Mouse (Mus musculus): ENCODE results near the gene Gucy2g. TPM values are rescaled to one million over a fixed set of nuclear protein-coding genes. Genes with fewer than 3 reads are reported as not detected.

Gucy2g gene
- polyA plus RNA-seq, 1 experiment from 2014 or later, result not detected

DNA sequence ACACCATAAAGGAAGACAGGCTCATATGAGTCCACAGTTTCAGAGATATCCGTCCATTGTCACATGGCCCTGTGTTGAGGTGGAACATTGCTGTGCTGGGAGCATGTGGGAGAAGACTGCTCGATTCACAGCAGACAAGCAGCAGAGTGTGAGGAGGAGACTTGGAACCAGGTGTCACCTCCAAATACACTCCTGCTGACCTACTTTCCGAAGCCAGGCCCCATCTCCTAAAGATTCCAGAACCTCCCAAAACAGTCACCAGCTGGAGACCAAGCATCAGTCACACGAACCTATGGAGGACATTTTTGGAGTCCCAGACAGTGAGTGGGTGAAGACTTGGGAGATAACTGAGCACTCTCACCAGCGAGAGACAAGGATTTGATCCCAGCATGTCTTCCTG lies 4.5 kb downstream of the Gucy2g start:
- no peaks in the 10 kb centered on the region for H3K4me1 ChIP-seq (ENCODE audit: control insufficient read depth, insufficient read depth, low read length)
- no peaks in the 10 kb centered on the region for H3K27me3 ChIP-seq (ENCODE audit: control insufficient read depth, insufficient read depth, low read length)
- 75% methylated on average over 5 of the region's 5 CpGs for WGBS
- no peak overlapping the region for H3K4me3 ChIP-seq (ENCODE audit: low read depth, low read length)
- H3K9me3 ChIP-seq (ENCODE audit: control insufficient read depth, low read depth, low read length), result no peaks in the 10 kb centered on the region
- ATAC-seq (ENCODE audit: insufficient number of reproducible peaks, insufficient read depth, low FRiP score, low read depth), result no peak
- H3K9ac ChIP-seq (replicated peaks; ENCODE audit: low read depth, low read length), result no peak overlapping the region
- no peak overlapping the region for H3K27ac ChIP-seq (ENCODE audit: low read length)
- no peak overlapping the region for H3K4me2 ChIP-seq (replicated peaks; ENCODE audit: low read depth, low read length)
- H3K36me3 ChIP-seq (ENCODE audit: control insufficient read depth, insufficient read depth, low read length), result no peaks in the 10 kb centered on the region

DNA sequence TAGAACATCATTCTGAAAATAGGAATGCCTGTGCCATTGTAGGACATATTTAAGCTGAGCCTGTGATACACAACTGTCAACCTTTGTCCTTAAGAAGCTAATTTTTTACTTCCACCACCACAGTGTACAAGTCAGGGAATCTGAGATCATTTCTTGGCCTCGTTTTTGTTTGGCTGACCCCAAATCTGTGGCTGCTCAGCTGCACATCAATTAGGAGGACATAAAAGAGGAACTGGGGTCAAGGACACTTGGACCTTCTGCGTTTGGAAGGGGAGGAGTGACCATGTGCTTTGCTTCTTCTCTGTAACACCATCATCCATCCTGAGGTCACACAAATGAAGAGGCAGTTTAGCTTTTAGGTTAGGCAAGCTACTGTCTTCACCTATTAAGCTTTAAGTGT lies 5.0 kb downstream of the Gucy2g start:
- ATAC-seq (ENCODE audit: insufficient number of reproducible peaks, insufficient read depth, low FRiP score, low read depth), result no peak
- Histone ChIP-seq H3K36me3 (ENCODE audit: control insufficient read depth, insufficient read depth, low read length) (no peaks in the 10 kb centered on the region), H3K4me2 (replicated peaks; ENCODE audit: low read depth, low read length) (no peak overlapping the region), H3K27me3 (ENCODE audit: control insufficient read depth, insufficient read depth, low read length) (no peaks in the 10 kb centered on the region), H3K4me3 (ENCODE audit: low read depth, low read length) (no peak overlapping the region), H3K9ac (replicated peaks; ENCODE audit: low read depth, low read length) (no peak overlapping the region), H3K4me1 (ENCODE audit: control insufficient read depth, insufficient read depth, low read length) (no peaks in the 10 kb centered on the region), H3K27ac (ENCODE audit: low read length) (no peak overlapping the region), H3K9me3 (ENCODE audit: control insufficient read depth, low read depth, low read length) (no peaks in the 10 kb centered on the region)
- 19% methylated on average over 2 of the region's 2 CpGs for WGBS

GRCm38 (mm10) chr19:55232136-55232535 lies 8.9 kb downstream of the Gucy2g start:
- 46% methylated on average over 8 of the region's 8 CpGs for WGBS

DNA sequence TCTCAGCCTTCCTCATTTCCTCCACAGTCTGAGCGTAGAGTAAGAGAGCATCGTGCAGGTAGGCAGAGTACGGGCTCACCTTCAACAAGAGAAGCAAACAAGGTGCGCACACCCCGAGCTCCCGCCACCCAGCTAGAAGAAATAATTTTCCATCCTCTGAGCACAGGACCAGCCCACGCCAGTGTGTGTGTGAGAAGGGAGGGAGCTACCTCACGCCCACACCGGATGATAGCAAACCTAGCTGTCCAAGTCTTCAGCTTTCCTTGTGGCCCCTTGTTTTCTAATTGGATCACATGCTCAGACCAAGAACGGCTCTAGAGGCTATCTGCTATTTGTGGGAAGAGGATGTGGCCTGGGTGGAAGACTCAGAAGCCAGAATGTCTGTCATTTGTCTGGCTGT lies 10.0 kb downstream of the Gucy2g start:
- ATAC-seq (ENCODE audit: insufficient number of reproducible peaks, insufficient read depth, low FRiP score, low read depth), result 0 out of 2 replicates have a peak, but pooled peaks have one; percentile 42
- H3K27me3 ChIP-seq (ENCODE audit: control insufficient read depth, insufficient read depth, low read length), result no peaks in the 10 kb centered on the region
- no peaks in the 10 kb centered on the region for H3K9me3 ChIP-seq (ENCODE audit: control insufficient read depth, low read depth, low read length)
- H3K36me3 ChIP-seq (ENCODE audit: control insufficient read depth, insufficient read depth, low read length), result no peaks in the 10 kb centered on the region
- 75% methylated on average over 10 of the region's 10 CpGs for WGBS
- H3K4me1 ChIP-seq (ENCODE audit: control insufficient read depth, insufficient read depth, low read length), result no peaks in the 10 kb centered on the region
- no peak overlapping the region for H3K9ac ChIP-seq (replicated peaks; ENCODE audit: low read depth, low read length)
- no peak overlapping the region for H3K4me2 ChIP-seq (replicated peaks; ENCODE audit: low read depth, low read length)
- H3K4me3 ChIP-seq (ENCODE audit: low read depth, low read length), result no peak overlapping the region
- no peak overlapping the region for H3K27ac ChIP-seq (ENCODE audit: low read length)

More at GRCm38 (mm10) chr19:55232136-55232535, 8.9 kb downstream of the Gucy2g start:
- no peaks in the 10 kb centered on the region for H3K36me3 ChIP-seq (ENCODE audit: control insufficient read depth, insufficient read depth, low read length)
- no peaks in the 10 kb centered on the region for H3K9me3 ChIP-seq (ENCODE audit: control insufficient read depth, low read depth, low read length)
- no peak overlapping the region for H3K4me2 ChIP-seq (replicated peaks; ENCODE audit: low read depth, low read length)
- H3K27me3 ChIP-seq (ENCODE audit: control insufficient read depth, insufficient read depth, low read length), result no peaks in the 10 kb centered on the region
- H3K27ac ChIP-seq (ENCODE audit: low read length), result no peak overlapping the region
- H3K9ac ChIP-seq (replicated peaks; ENCODE audit: low read depth, low read length), result no peak overlapping the region
- ATAC-seq (ENCODE audit: insufficient number of reproducible peaks, insufficient read depth, low FRiP score, low read depth), result no peak
- no peak overlapping the region for H3K4me3 ChIP-seq (ENCODE audit: low read depth, low read length)
- H3K4me1 ChIP-seq (ENCODE audit: control insufficient read depth, insufficient read depth, low read length), result no peaks in the 10 kb centered on the region

DNA sequence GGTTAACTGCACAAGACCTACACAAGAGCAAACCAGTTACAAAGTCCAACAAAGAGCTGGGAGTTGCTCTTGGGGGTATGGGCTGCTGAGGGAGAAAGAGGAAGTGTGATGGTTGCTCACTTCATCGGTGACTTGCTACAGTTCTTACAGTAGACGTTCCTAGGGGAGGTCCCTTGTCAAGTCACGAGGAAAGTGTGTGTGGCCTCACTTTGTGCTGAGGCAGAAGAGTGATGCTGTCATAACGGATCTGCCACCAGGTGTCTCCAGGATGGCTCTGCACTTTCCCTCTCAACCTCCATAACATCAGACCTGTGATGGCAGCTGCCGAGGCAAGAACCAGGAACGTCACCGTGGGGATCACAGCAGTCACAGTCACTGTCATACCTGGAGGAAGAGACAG lies 13.9 kb downstream of the Gucy2g start:
- H3K36me3 ChIP-seq (ENCODE audit: control insufficient read depth, insufficient read depth, low read length), result no peaks in the 10 kb centered on the region
- WGBS, result 81% methylated on average over 7 of the region's 7 CpGs
- H3K9me3 ChIP-seq (ENCODE audit: control insufficient read depth, low read depth, low read length), result no peaks in the 10 kb centered on the region
- H3K27ac ChIP-seq (ENCODE audit: low read length), result no peak overlapping the region
- no peak for ATAC-seq (ENCODE audit: insufficient number of reproducible peaks, insufficient read depth, low FRiP score, low read depth)
- H3K9ac ChIP-seq (replicated peaks; ENCODE audit: low read depth, low read length), result no peak overlapping the region
- no peaks in the 10 kb centered on the region for H3K4me1 ChIP-seq (ENCODE audit: control insufficient read depth, insufficient read depth, low read length)
- H3K27me3 ChIP-seq (ENCODE audit: control insufficient read depth, insufficient read depth, low read length), result no peaks in the 10 kb centered on the region
- H3K4me2 ChIP-seq (replicated peaks; ENCODE audit: low read depth, low read length), result no peak overlapping the region
- no peak overlapping the region for H3K4me3 ChIP-seq (ENCODE audit: low read depth, low read length)

DNA sequence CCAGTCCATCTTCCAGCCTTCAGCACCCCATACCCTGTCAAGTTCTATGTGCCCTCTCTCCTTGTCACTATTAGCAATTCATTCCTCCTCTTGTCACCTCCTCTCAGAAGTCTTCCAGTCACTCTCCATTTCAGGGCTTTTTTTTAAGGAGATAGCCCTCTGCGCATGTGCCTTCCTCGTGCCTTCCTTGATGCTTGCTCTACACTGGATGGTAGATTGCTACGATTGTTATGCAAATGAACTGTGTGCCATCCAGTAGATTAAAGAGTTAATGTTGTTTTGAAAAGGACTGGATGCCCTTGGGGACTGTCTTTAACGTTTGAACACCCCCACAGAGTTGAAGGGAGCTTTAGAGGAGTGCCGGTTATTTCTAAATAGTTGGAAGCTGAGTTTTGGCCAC lies 14.4 kb downstream of the Gucy2g start:
- Histone ChIP-seq H3K4me3 (ENCODE audit: low read depth, low read length) (no peak overlapping the region), H3K4me1 (ENCODE audit: control insufficient read depth, insufficient read depth, low read length) (no peaks in the 10 kb centered on the region), H3K9ac (replicated peaks; ENCODE audit: low read depth, low read length) (no peak overlapping the region), H3K27ac (ENCODE audit: low read length) (no peak overlapping the region), H3K4me2 (replicated peaks; ENCODE audit: low read depth, low read length) (no peak overlapping the region), H3K9me3 (ENCODE audit: control insufficient read depth, low read depth, low read length) (no peaks in the 10 kb centered on the region), H3K36me3 (ENCODE audit: control insufficient read depth, insufficient read depth, low read length) (no peaks in the 10 kb centered on the region), H3K27me3 (ENCODE audit: control insufficient read depth, insufficient read depth, low read length) (no peaks in the 10 kb centered on the region)
- ATAC-seq (ENCODE audit: insufficient number of reproducible peaks, insufficient read depth, low FRiP score, low read depth), result no peak
- 73% methylated on average over 5 of the region's 5 CpGs for WGBS

- Histone ChIP-seq H3K9ac (replicated peaks; ENCODE audit: low read depth, low read length) (no peak overlapping the region), H3K4me3 (ENCODE audit: low read depth, low read length) (no peak overlapping the region), H3K36me3 (ENCODE audit: control insufficient read depth, insufficient read depth, low read length) (no peaks in the 10 kb centered on the region), H3K4me1 (ENCODE audit: control insufficient read depth, insufficient read depth, low read length) (no peaks in the 10 kb centered on the region), H3K9me3 (ENCODE audit: control insufficient read depth, low read depth, low read length) (no peaks in the 10 kb centered on the region), H3K4me2 (replicated peaks; ENCODE audit: low read depth, low read length) (no peak overlapping the region), H3K27me3 (ENCODE audit: control insufficient read depth, insufficient read depth, low read length) (no peaks in the 10 kb centered on the region), H3K27ac (ENCODE audit: low read length) (no peak overlapping the region)
- 87% methylated on average over 9 of the region's 9 CpGs for WGBS
- no peak for ATAC-seq (ENCODE audit: insufficient number of reproducible peaks, insufficient read depth, low FRiP score, low read depth)
Measured at GRCm38 (mm10) chr19:55222268-55222667, 18.8 kb downstream of the Gucy2g start.

GRCm38 (mm10) chr19:55221208-55221607 lies 19.8 kb downstream of the Gucy2g start:
- Histone ChIP-seq H3K4me2 (replicated peaks; ENCODE audit: low read depth, low read length) (no peak overlapping the region), H3K4me3 (ENCODE audit: low read depth, low read length) (no peak overlapping the region), H3K9ac (replicated peaks; ENCODE audit: low read depth, low read length) (no peak overlapping the region), H3K36me3 (ENCODE audit: control insufficient read depth, insufficient read depth, low read length) (no peaks in the 10 kb centered on the region), H3K27ac (ENCODE audit: low read length) (no peak overlapping the region), H3K4me1 (ENCODE audit: control insufficient read depth, insufficient read depth, low read length) (no peaks in the 10 kb centered on the region), H3K9me3 (ENCODE audit: control insufficient read depth, low read depth, low read length) (no peaks in the 10 kb centered on the region), H3K27me3 (ENCODE audit: control insufficient read depth, insufficient read depth, low read length) (no peaks in the 10 kb centered on the region)
- 80% methylated on average over 6 of the region's 6 CpGs for WGBS
- no peak for ATAC-seq (ENCODE audit: insufficient number of reproducible peaks, insufficient read depth, low FRiP score, low read depth)

- Histone ChIP-seq H3K27ac (ENCODE audit: low read length) (no peak overlapping the region), H3K4me2 (replicated peaks; ENCODE audit: low read depth, low read length) (no peak overlapping the region), H3K36me3 (ENCODE audit: control insufficient read depth, insufficient read depth, low read length) (no peaks in the 10 kb centered on the region)
Measured at GRCm38 (mm10) chr19:55219359-55219758, 21.7 kb downstream of the Gucy2g start.

More at GRCm38 (mm10) chr19:55219359-55219758, 21.7 kb downstream of the Gucy2g start:
- H3K9me3 ChIP-seq (ENCODE audit: control insufficient read depth, low read depth, low read length), result no peaks in the 10 kb centered on the region
- H3K4me1 ChIP-seq (ENCODE audit: control insufficient read depth, insufficient read depth, low read length), result no peaks in the 10 kb centered on the region
- H3K4me3 ChIP-seq (ENCODE audit: low read depth, low read length), result no peak overlapping the region
- ATAC-seq (ENCODE audit: insufficient number of reproducible peaks, insufficient read depth, low FRiP score, low read depth), result no peak
- no peak overlapping the region for H3K9ac ChIP-seq (replicated peaks; ENCODE audit: low read depth, low read length)
- no peaks in the 10 kb centered on the region for H3K27me3 ChIP-seq (ENCODE audit: control insufficient read depth, insufficient read depth, low read length)
- WGBS, result 72% methylated on average over 8 of the region's 8 CpGs
